Mouse (Mus musculus): ENCODE measurements around the gene Ciz1.

DNA sequence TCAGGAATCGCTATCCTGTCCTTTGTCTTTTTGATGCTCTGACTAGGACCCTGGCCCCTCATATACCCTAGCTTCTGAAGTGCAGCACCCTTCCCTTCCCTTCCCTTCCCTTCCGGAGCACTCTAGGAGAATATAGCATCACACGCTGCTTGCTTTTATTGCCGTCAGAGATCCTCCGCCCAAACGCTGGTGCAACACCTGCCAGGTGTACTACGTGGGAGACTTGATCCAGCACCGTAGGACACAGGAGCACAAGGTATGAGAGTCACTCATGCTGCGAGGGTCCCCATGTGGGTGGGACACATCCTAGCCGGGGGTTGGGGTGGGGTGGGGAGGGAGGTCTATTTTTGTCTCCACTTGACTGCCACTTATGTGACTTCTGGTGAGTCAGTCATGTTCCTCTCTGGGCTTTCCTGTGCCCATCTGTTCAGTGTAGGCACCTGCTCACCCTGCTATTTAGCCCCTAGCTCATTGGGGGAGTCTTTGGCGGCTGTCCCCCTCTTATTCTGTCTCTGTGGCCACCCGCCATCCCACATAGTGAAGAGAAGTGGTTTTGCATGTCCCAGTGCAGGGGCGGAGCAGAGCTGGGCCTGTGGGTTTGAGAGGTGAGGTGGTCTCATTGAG is 23.3 kb downstream of the Ciz1 start:
- no peak for TF ChIP-seq POLR2A (IDR thresholded peaks at IDR 0.05; ENCODE audit: borderline replicate concordance, insufficient read depth, low read length)
- no peak for TF ChIP-seq CTCF (IDR thresholded peaks at IDR 0.05; ENCODE audit: borderline replicate concordance, insufficient read depth, low read depth, low read length)
